Mouse (Mus musculus): ENCODE data around the gene Rabac1. TPM values are rescaled to one million over a fixed set of nuclear protein-coding genes. Genes with fewer than 3 reads are reported as not detected.

Rabac1 gene
- polyA plus RNA-seq, 1 experiment, result 205 TPM

DNA sequence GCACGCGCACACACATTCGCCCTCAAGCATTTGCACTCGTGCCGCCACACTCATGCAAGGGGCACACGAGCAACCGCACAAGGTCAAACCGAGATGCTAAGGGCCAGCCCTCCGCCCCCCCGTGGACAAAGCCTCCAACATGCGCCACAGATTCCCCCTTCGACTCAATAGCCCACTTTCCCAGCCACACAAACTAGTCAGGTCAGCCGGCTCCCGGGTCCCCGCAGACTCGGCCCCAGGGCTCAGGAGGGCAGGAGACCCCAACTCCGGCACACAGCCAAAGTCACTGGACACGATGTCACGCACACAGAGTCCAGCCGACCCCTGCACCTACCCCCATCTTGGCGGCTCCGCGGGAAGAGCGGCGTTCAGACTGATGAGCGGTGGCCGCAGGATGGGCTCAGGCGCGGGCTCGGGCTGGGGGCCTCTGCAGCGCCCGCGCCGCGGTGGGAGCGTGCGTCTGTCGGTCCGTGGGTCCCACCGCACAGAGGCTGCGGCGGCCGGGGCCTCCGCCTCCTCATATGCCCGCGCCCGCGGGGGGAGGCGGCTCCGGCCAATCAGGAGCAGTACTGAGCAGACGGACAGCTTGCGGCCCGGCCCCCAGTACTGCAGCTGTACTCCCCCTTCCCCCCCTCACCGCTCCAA lies 33.0 kb upstream of the Rabac1 start, which contains the start of gene Atp1a3:
Atp1a3 (minus strand) TSS at position 538 of the 645 bp plus-strand sequence.
- H3K4me3 ChIP-seq (ENCODE audit: insufficient read depth, low read length), result peak within 1 kb of the TSS; percentile 96
- peak within 1 kb of the TSS; percentile 88 for H3K27ac ChIP-seq (ENCODE audit: insufficient read depth, low read depth, low read length)

DNA sequence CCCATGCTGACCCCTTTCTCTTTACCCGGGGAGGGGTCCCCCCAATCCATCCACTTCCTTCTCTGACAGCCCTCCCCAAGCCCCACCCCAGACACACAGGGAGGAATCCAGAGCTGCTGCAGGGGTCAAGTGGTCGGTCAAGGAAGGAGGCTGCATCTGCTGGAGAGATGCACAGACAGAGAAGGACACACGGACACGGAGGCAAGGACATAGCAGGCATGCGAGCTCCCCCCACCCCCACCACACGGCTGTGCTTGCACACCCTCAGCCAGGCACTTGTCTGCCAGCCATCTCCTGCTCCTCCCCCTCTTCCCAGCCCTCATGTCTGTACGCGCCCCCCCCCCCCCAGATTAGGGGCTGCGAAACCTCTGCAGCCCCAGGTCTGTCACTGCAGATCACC lies 32.3 kb upstream of the Rabac1 start:
- peaks cover 21% of the 10 kb centered on the region for H3K4me1 ChIP-seq (ENCODE audit: control insufficient read depth, insufficient read depth, low read length)
- TF ChIP-seq POLR2A (IDR thresholded peaks at IDR 0.05; ENCODE audit: borderline replicate concordance, low read depth, low read length) (no peak), CTCF (IDR thresholded peaks at IDR 0.05; ENCODE audit: low read depth, low read length) (no peak)
- H3K27ac ChIP-seq (ENCODE audit: insufficient read depth, low read depth, low read length), result no peak overlapping the region
- peak overlapping the region; percentile 96 for H3K4me3 ChIP-seq (ENCODE audit: insufficient read depth, low read length)

More for the DNA sequence above, 33.0 kb upstream of the Rabac1 start, which contains the start of gene Atp1a3:
- peaks cover 21% of the 10 kb centered on the region for H3K4me1 ChIP-seq (ENCODE audit: control insufficient read depth, insufficient read depth, low read length)
- TF ChIP-seq CTCF (IDR thresholded peaks at IDR 0.05; ENCODE audit: low read depth, low read length), result no peak
- no peak for TF ChIP-seq POLR2A (IDR thresholded peaks at IDR 0.05; ENCODE audit: borderline replicate concordance, low read depth, low read length)

DNA sequence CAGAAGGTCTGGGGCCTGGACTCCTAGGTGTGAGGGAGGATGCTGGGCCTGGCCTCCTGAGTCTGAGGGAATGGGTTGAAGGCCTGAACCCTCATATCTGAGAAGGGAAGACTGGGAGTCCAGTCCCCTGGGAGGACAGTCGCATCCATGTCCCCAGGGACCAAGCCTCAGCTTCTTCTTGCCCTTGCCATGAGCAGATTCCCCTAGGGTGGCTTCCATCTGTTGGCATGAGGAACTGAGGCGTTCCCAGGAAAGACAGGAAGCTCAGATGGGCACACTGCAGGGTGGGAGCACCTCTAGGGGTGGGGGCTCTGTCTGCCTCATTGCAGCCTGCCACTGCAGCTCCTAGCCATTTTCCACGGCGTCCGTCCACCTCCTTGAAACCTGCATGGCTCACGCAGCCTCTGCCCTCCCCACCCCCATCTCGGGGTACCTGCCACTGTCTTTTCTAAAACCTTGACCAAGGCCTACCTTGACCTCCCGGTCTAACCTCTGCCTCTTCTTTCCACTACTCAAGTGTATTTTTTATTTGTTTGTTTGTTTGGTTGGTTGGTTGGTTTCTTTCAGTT lies 31.4 kb upstream of the Rabac1 start:
- TF ChIP-seq POLR2A (IDR thresholded peaks at IDR 0.05; ENCODE audit: borderline replicate concordance, low read depth, low read length) (no peak), CTCF (IDR thresholded peaks at IDR 0.05; ENCODE audit: low read depth, low read length) (no peak)
- no peak overlapping the region for H3K27ac ChIP-seq (ENCODE audit: insufficient read depth, low read depth, low read length)
- H3K4me3 ChIP-seq (ENCODE audit: insufficient read depth, low read length), result no peak overlapping the region
- H3K4me1 ChIP-seq (ENCODE audit: control insufficient read depth, insufficient read depth, low read length), result peaks cover 21% of the 10 kb centered on the region

GRCm38 (mm10) chr7:25003291-25003690 lies 30.7 kb upstream of the Rabac1 start:
- TF ChIP-seq CTCF (IDR thresholded peaks at IDR 0.05; ENCODE audit: low read depth, low read length) (no peak), POLR2A (IDR thresholded peaks at IDR 0.05; ENCODE audit: borderline replicate concordance, low read depth, low read length) (no peak)
- Histone ChIP-seq H3K27ac (ENCODE audit: insufficient read depth, low read depth, low read length) (no peak overlapping the region), H3K4me3 (ENCODE audit: insufficient read depth, low read length) (no peak overlapping the region), H3K4me1 (ENCODE audit: control insufficient read depth, insufficient read depth, low read length) (peaks cover 21% of the 10 kb centered on the region)

DNA sequence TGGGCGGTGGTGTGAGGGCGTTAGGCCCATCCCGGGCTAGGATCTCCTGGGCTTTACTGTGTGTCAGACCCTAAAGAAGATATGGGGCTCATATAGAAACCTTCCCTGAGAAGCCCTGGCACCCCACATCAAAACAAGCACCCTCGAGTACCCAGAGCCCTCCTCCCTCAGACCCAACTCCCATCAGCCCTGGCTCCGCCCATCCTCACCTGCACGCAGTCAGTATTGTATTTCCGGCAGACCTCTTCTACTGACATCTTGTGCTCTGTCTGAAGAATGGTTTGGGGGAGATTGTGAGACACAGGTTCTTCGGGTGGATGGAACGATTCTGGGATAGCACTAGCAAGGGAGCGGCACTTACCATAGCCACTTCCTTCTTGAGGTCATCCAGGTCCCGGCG lies 28.2 kb upstream of the Rabac1 start:
- Histone ChIP-seq H3K27ac (ENCODE audit: insufficient read depth, low read depth, low read length) (no peak overlapping the region), H3K4me1 (ENCODE audit: control insufficient read depth, insufficient read depth, low read length) (0 out of 2 replicates have a peak, but pooled peaks cover 2% of the 10 kb centered on the region), H3K4me3 (ENCODE audit: insufficient read depth, low read length) (no peak overlapping the region)
- TF ChIP-seq CTCF (IDR thresholded peaks at IDR 0.05; ENCODE audit: low read depth, low read length), result no peak
- TF ChIP-seq POLR2A (IDR thresholded peaks at IDR 0.05; ENCODE audit: borderline replicate concordance, low read depth, low read length), result no peak

DNA sequence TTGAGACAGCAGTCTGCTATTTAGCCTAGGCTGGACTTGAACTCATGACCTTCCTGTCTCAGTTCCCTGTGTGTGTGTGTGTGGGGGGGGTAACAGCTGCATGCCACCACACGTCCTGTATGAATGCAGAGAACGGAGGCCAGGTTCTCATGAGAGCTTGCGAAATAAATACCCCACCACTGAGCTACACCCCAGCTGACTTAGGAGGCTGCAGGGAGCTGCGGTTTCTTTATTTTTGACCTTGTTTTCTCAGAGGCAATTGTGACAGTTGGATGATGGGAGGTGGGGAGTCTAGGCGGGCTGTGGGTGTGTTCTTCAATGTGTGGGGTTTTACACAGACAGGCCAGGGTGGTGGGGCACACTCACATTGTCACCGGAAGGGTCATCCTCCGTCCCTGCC lies 27.7 kb upstream of the Rabac1 start:
- 0 out of 2 replicates have a peak, but pooled peaks cover 2% of the 10 kb centered on the region for H3K4me1 ChIP-seq (ENCODE audit: control insufficient read depth, insufficient read depth, low read length)

DNA sequence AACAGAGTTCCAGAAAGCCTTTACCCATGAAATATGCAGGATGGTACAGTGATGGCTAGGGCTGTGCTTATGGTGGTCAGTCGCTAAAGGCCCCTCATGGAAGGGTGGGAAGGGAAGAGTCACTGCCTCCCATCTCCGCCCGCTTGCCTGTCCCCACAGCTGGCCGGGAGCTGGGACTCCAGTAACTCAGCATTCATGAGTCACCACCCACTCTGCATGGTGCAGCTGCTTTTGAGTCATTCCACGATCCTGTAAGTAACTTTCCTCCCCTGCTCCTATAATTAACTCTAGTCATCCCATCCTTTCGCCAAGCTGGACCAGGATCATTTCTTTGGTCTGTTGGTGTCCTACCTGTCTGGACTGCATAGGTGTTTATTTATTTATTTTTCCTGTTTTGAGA lies 20.5 kb upstream of the Rabac1 start:
- Histone ChIP-seq H3K4me1 (ENCODE audit: control insufficient read depth, insufficient read depth, low read length) (no peaks in the 10 kb centered on the region), H3K27ac (ENCODE audit: insufficient read depth, low read depth, low read length) (no peak overlapping the region), H3K4me3 (ENCODE audit: insufficient read depth, low read length) (no peak overlapping the region)
- no peak for TF ChIP-seq CTCF (IDR thresholded peaks at IDR 0.05; ENCODE audit: low read depth, low read length)
- no peak for TF ChIP-seq POLR2A (IDR thresholded peaks at IDR 0.05; ENCODE audit: borderline replicate concordance, low read depth, low read length)

More for the DNA sequence above, 27.7 kb upstream of the Rabac1 start:
- H3K4me3 ChIP-seq (ENCODE audit: insufficient read depth, low read length), result no peak overlapping the region
- TF ChIP-seq CTCF (IDR thresholded peaks at IDR 0.05; ENCODE audit: low read depth, low read length), result no peak
- no peak for TF ChIP-seq POLR2A (IDR thresholded peaks at IDR 0.05; ENCODE audit: borderline replicate concordance, low read depth, low read length)
- no peak overlapping the region for H3K27ac ChIP-seq (ENCODE audit: insufficient read depth, low read depth, low read length)

DNA sequence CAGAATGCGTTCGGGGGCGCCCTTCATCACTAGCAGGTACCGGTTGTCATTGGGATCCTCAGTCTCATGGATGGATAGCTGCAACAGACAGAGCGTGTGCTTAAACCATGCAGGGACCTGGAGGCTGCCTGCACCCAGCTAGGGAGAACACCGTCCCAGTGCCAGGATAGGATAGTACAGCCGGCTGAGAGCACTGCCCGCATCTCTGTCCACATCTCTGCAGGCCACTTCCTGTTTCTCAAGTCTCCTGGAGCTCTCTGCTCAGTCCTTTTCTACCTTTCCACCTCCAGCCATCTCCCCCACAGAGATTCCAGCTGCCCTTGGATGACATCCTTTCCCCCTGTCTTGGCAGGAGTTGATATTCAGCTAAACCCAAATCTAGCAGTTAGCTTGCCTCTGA lies 17.9 kb upstream of the Rabac1 start:
- no peak overlapping the region for H3K4me3 ChIP-seq (ENCODE audit: insufficient read depth, low read length)
- TF ChIP-seq POLR2A (IDR thresholded peaks at IDR 0.05; ENCODE audit: borderline replicate concordance, low read depth, low read length) (no peak), CTCF (IDR thresholded peaks at IDR 0.05; ENCODE audit: low read depth, low read length) (no peak)
- no peak overlapping the region for H3K27ac ChIP-seq (ENCODE audit: insufficient read depth, low read depth, low read length)
- H3K4me1 ChIP-seq (ENCODE audit: control insufficient read depth, insufficient read depth, low read length), result no peaks in the 10 kb centered on the region

DNA sequence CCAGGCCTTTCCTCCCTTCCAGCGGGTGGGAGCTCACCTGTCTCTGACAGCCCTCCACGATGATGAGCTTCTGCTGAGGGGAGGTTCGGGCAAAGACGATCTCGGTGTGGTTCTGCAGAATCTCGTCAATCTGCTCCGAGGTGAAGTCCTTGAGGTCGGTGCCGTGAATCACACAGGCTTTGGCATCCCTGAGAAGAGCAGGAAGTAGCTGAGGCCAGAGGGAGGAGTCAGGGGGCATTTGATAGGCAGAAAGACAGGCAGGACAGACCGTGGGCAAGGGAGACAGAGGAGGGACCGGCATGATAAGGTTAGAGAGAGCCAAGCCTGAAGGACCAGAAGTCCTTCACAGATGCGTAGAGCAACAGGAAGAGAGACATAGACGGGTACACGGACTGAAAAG lies 15.4 kb upstream of the Rabac1 start:
- TF ChIP-seq POLR2A (IDR thresholded peaks at IDR 0.05; ENCODE audit: borderline replicate concordance, low read depth, low read length) (no peak), CTCF (IDR thresholded peaks at IDR 0.05; ENCODE audit: low read depth, low read length) (no peak)

GRCm38 (mm10) chr7:24985799-24986198 lies 13.2 kb upstream of the Rabac1 start:
- Histone ChIP-seq H3K4me3 (ENCODE audit: insufficient read depth, low read length) (no peak overlapping the region), H3K4me1 (ENCODE audit: control insufficient read depth, insufficient read depth, low read length) (no peaks in the 10 kb centered on the region), H3K27ac (ENCODE audit: insufficient read depth, low read depth, low read length) (no peak overlapping the region)
- TF ChIP-seq POLR2A (IDR thresholded peaks at IDR 0.05; ENCODE audit: borderline replicate concordance, low read depth, low read length) (no peak), CTCF (IDR thresholded peaks at IDR 0.05; ENCODE audit: low read depth, low read length) (peak; percentile 36)

More for the DNA sequence above, 15.4 kb upstream of the Rabac1 start:
- no peak overlapping the region for H3K4me3 ChIP-seq (ENCODE audit: insufficient read depth, low read length)
- H3K27ac ChIP-seq (ENCODE audit: insufficient read depth, low read depth, low read length), result no peak overlapping the region
- no peaks in the 10 kb centered on the region for H3K4me1 ChIP-seq (ENCODE audit: control insufficient read depth, insufficient read depth, low read length)

Measured in bone marrow macrophage, adult 2 months (primary cell).